Mouse (Mus musculus) liver, embryonic 16.5 days (tissue): ENCODE measurements at regions not wholly inside any gene's neighbourhood (a gene's known extent, or its start where the extent isn't known, plus 50 kb on each side); places are given as distances from the start of the nearest gene placed in this dataset. TPM values are rescaled to one million over a fixed set of nuclear protein-coding genes. Genes with fewer than 3 reads are reported as not detected.

Experiments
- microRNA-seq: library from miRNA; unstranded; fragments of <30 nt; microRNA quantifications from one replicate; pipeline ENCODE4, GENCODE M21; 2016

Small RNA genes in the stretch of these regions (microRNA-seq; reads per million reads assigned to microRNA genes)
- not detected for gene Gm22175
- gene Gm24022: not detected
- gene Gm25747: not detected
